Mouse (Mus musculus): ENCODE results near the gene Auts2. TPM values are rescaled to one million over a fixed set of nuclear protein-coding genes. Genes with fewer than 3 reads are reported as not detected.

Auts2 gene
- polyA plus RNA-seq, 1 experiment from 2014 or later = 80.6 TPM

GRCm38 (mm10) chr5:132182077-132182476, 361.1 kb downstream of the Auts2 start:
- Histone ChIP-seq H3K4me2 (replicated peaks) (no peak overlapping the region), H3K9me3 (no peaks in the 10 kb centered on the region), H3K9ac (replicated peaks) (no peak overlapping the region), H3K4me3 (no peak overlapping the region), H3K27ac (replicated peaks) (no peak overlapping the region), H3K4me1 (peaks cover 27% of the 10 kb centered on the region), H3K36me3 (no peaks in the 10 kb centered on the region), H3K27me3 (no peaks in the 10 kb centered on the region)
- no peak for ATAC-seq (ENCODE audit: low FRiP score, low read depth)
- WGBS = 95% methylated on average over 9 of the region's 9 CpGs

- WGBS = 76% methylated on average over 8 of the region's 8 CpGs
- no peak overlapping the region for H3K27ac ChIP-seq (replicated peaks)
- no peak for ATAC-seq (ENCODE audit: low FRiP score, low read depth)
These were observed 373.1 kb downstream of the Auts2 start for GRCm38 (mm10) chr5:132170010-132170409.

GRCm38 (mm10) chr5:132168805-132169204, 374.3 kb downstream of the Auts2 start:
- Histone ChIP-seq H3K9me3 (no peaks in the 10 kb centered on the region), H3K36me3 (no peaks in the 10 kb centered on the region), H3K27ac (replicated peaks) (no peak overlapping the region), H3K4me3 (no peak overlapping the region), H3K4me1 (peaks cover 14% of the 10 kb centered on the region), H3K27me3 (no peaks in the 10 kb centered on the region), H3K9ac (replicated peaks) (no peak overlapping the region), H3K4me2 (replicated peaks) (no peak overlapping the region)
- 91% methylated on average over 5 of the region's 5 CpGs for WGBS
- no peak for ATAC-seq (ENCODE audit: low FRiP score, low read depth)

More at GRCm38 (mm10) chr5:132170010-132170409, 373.1 kb downstream of the Auts2 start:
- Histone ChIP-seq H3K4me1 (peaks cover 14% of the 10 kb centered on the region), H3K4me3 (no peak overlapping the region), H3K9ac (replicated peaks) (no peak overlapping the region), H3K27me3 (no peaks in the 10 kb centered on the region), H3K36me3 (no peaks in the 10 kb centered on the region), H3K9me3 (no peaks in the 10 kb centered on the region), H3K4me2 (replicated peaks) (no peak overlapping the region)

GRCm38 (mm10) chr5:132168224-132168623, 374.9 kb downstream of the Auts2 start:
- WGBS = 92% methylated on average over 5 of the region's 5 CpGs
- Histone ChIP-seq H3K27ac (replicated peaks) (no peak overlapping the region), H3K9ac (replicated peaks) (no peak overlapping the region), H3K27me3 (no peaks in the 10 kb centered on the region), H3K36me3 (no peaks in the 10 kb centered on the region), H3K9me3 (no peaks in the 10 kb centered on the region), H3K4me1 (peaks cover 14% of the 10 kb centered on the region), H3K4me2 (replicated peaks) (no peak overlapping the region), H3K4me3 (no peak overlapping the region)
- ATAC-seq (ENCODE audit: low FRiP score, low read depth) = no peak

GRCm38 (mm10) chr5:132166559-132166958, 376.6 kb downstream of the Auts2 start:
- Histone ChIP-seq H3K27me3 (no peaks in the 10 kb centered on the region), H3K9ac (replicated peaks) (no peak overlapping the region), H3K36me3 (no peaks in the 10 kb centered on the region), H3K4me3 (no peak overlapping the region), H3K9me3 (no peaks in the 10 kb centered on the region), H3K4me1 (peaks cover 23% of the 10 kb centered on the region), H3K4me2 (replicated peaks) (no peak overlapping the region), H3K27ac (replicated peaks) (no peak overlapping the region)
- ATAC-seq (ENCODE audit: low FRiP score, low read depth) = no peak
- 71% methylated on average over 3 of the region's 3 CpGs for WGBS

- no peak overlapping the region for H3K9ac ChIP-seq (replicated peaks)
- no peak overlapping the region for H3K4me2 ChIP-seq (replicated peaks)
- ATAC-seq (ENCODE audit: low FRiP score, low read depth) = no peak
- WGBS = 76% methylated on average over 10 of the region's 10 CpGs
- no peaks in the 10 kb centered on the region for H3K36me3 ChIP-seq
- H3K4me3 ChIP-seq = no peak overlapping the region
- H3K27ac ChIP-seq (replicated peaks) = no peak overlapping the region
- H3K27me3 ChIP-seq = no peaks in the 10 kb centered on the region
- H3K4me1 ChIP-seq = peaks cover 15% of the 10 kb centered on the region
- H3K9me3 ChIP-seq = no peaks in the 10 kb centered on the region
These were observed 379.2 kb downstream of the Auts2 start for GRCm38 (mm10) chr5:132163960-132164359.

- H3K27ac ChIP-seq (replicated peaks) = no peak overlapping the region
These were observed 381.0 kb downstream of the Auts2 start for GRCm38 (mm10) chr5:132162206-132162533.

GRCm38 (mm10) chr5:132161338-132162205, 381.6 kb downstream of the Auts2 start:
- Histone ChIP-seq H3K27me3 (no peaks in the 10 kb centered on the region), H3K36me3 (no peaks in the 10 kb centered on the region), H3K9ac (replicated peaks) (no peak overlapping the region), H3K27ac (replicated peaks) (peak overlapping the region; percentile 27; the same call in 1 of the 2 replicates), H3K9me3 (no peaks in the 10 kb centered on the region), H3K4me3 (no peak overlapping the region), H3K4me2 (replicated peaks) (no peak overlapping the region), H3K4me1 (peaks cover 15% of the 10 kb centered on the region)
- 53% methylated on average over 9 of the region's 9 CpGs for WGBS
- ATAC-seq (ENCODE audit: low FRiP score, low read depth) = no peak

More at GRCm38 (mm10) chr5:132162206-132162533, 381.0 kb downstream of the Auts2 start:
- Histone ChIP-seq H3K4me3 (no peak overlapping the region), H3K36me3 (no peaks in the 10 kb centered on the region), H3K9ac (replicated peaks) (no peak overlapping the region), H3K4me2 (replicated peaks) (no peak overlapping the region), H3K27me3 (no peaks in the 10 kb centered on the region), H3K4me1 (peaks cover 15% of the 10 kb centered on the region), H3K9me3 (no peaks in the 10 kb centered on the region)
- no peak for ATAC-seq (ENCODE audit: low FRiP score, low read depth)
- 51% methylated on average over 4 of the region's 4 CpGs for WGBS

- H3K27ac ChIP-seq (replicated peaks) = no peak overlapping the region
- H3K4me2 ChIP-seq (replicated peaks) = no peak overlapping the region
- no peaks in the 10 kb centered on the region for H3K9me3 ChIP-seq
- no peak for ATAC-seq (ENCODE audit: low FRiP score, low read depth)
- H3K4me3 ChIP-seq = no peak overlapping the region
- H3K4me1 ChIP-seq = 0 out of 2 replicates have a peak, but pooled peaks cover 6% of the 10 kb centered on the region
- no peaks in the 10 kb centered on the region for H3K27me3 ChIP-seq
- H3K9ac ChIP-seq (replicated peaks) = no peak overlapping the region
- WGBS = 92% methylated on average over 4 of the region's 4 CpGs
- no peaks in the 10 kb centered on the region for H3K36me3 ChIP-seq
These were observed 399.0 kb downstream of the Auts2 start for GRCm38 (mm10) chr5:132144181-132144580.

- no peaks in the 10 kb centered on the region for H3K27me3 ChIP-seq
- no peaks in the 10 kb centered on the region for H3K36me3 ChIP-seq
- no peaks in the 10 kb centered on the region for H3K4me1 ChIP-seq
- WGBS = 76% methylated on average over 4 of the region's 4 CpGs
- no peak for ATAC-seq (ENCODE audit: low FRiP score, low read depth)
- no peaks in the 10 kb centered on the region for H3K9me3 ChIP-seq
- H3K27ac ChIP-seq (replicated peaks) = no peak overlapping the region
- H3K4me2 ChIP-seq (replicated peaks) = no peak overlapping the region
- no peak overlapping the region for H3K9ac ChIP-seq (replicated peaks)
- no peak overlapping the region for H3K4me3 ChIP-seq
These were observed 402.3 kb downstream of the Auts2 start for GRCm38 (mm10) chr5:132140816-132141215.

GRCm38 (mm10) chr5:132135941-132136663, 407.0 kb downstream of the Auts2 start:
- no peak overlapping the region for H3K4me3 ChIP-seq
- ATAC-seq (ENCODE audit: low FRiP score, low read depth) = no peak
- no peak overlapping the region for H3K9ac ChIP-seq (replicated peaks)
- H3K9me3 ChIP-seq = no peaks in the 10 kb centered on the region
- H3K27me3 ChIP-seq = no peaks in the 10 kb centered on the region
- H3K36me3 ChIP-seq = no peaks in the 10 kb centered on the region
- WGBS = 66% methylated on average over 7 of the region's 7 CpGs
- no peaks in the 10 kb centered on the region for H3K4me1 ChIP-seq
- no peak overlapping the region for H3K4me2 ChIP-seq (replicated peaks)
- H3K27ac ChIP-seq (replicated peaks) = no peak overlapping the region

- peaks cover 3% of the 10 kb centered on the region; the same call in 1 of the 2 replicates for H3K4me1 ChIP-seq
- no peak overlapping the region for H3K4me3 ChIP-seq
- no peak overlapping the region for H3K27ac ChIP-seq (replicated peaks)
- H3K27me3 ChIP-seq = no peaks in the 10 kb centered on the region
- H3K36me3 ChIP-seq = no peaks in the 10 kb centered on the region
- H3K9me3 ChIP-seq = no peaks in the 10 kb centered on the region
- H3K4me2 ChIP-seq (replicated peaks) = no peak overlapping the region
- H3K9ac ChIP-seq (replicated peaks) = no peak overlapping the region
- ATAC-seq (ENCODE audit: low FRiP score, low read depth) = no peak
- WGBS = 97% methylated on average over 3 of the region's 3 CpGs
These were observed 411.2 kb downstream of the Auts2 start for GRCm38 (mm10) chr5:132131948-132132347.
